Comparison of ENCODE assay signal across 7 mouse cellular contexts in genomic region chr2:170343819-170344317, GRCm38 (mm10).
DNase-seq lines count a peak whose midpoint lies in the region; ATAC-seq and TF ChIP-seq lines count a peak whose summit lies in the region.

No protein-coding gene starts in this region.

- 50% methylated on average over 10 of the region's 10 CpGs for WGBS in neural tube, embryonic 11.5 days
- 30% methylated on average over 10 of the region's 10 CpGs for WGBS in forebrain, postnatal 0 days
- WGBS in lung, embryonic 15.5 days = 24% methylated on average over 10 of the region's 10 CpGs

- peaks cover 18% of the 10 kb centered on the region for H3K4me1 ChIP-seq in neural tube, embryonic 11.5 days (ENCODE audit: control insufficient read depth, insufficient read depth, low read length)
- no peaks in the 10 kb centered on the region; the same call in 1 of the 2 replicates for H3K4me1 ChIP-seq in forebrain, postnatal 0 days (ENCODE audit: insufficient read depth)
- peaks cover 49% of the 10 kb centered on the region for H3K4me1 ChIP-seq in lung, embryonic 15.5 days

- H3K9me3 ChIP-seq in neural tube, embryonic 11.5 days (ENCODE audit: control insufficient read depth, low read length) = no peaks in the 10 kb centered on the region
- H3K9me3 ChIP-seq in forebrain, postnatal 0 days (ENCODE audit: low read length) = no peaks in the 10 kb centered on the region
- no peaks in the 10 kb centered on the region for H3K9me3 ChIP-seq in lung, embryonic 15.5 days

- ATAC-seq in neural tube, embryonic 11.5 days (ENCODE audit: insufficient read depth, low FRiP score, low TSS enrichment) = no peak
- peak; percentile 72 for ATAC-seq in forebrain, postnatal 0 days
- no peak; the same call in 1 of the 2 replicates for ATAC-seq in lung, embryonic 15.5 days (ENCODE audit: borderline replicate concordance, extremely low read depth, low FRiP score, low TSS enrichment)

- H3K9ac ChIP-seq in neural tube, embryonic 11.5 days (ENCODE audit: low read length) = 0 out of 2 replicates have a peak overlapping the region, but pooled peaks have one; percentile 6
- H3K9ac ChIP-seq in forebrain, postnatal 0 days = no peak overlapping the region
- H3K9ac ChIP-seq in lung, embryonic 15.5 days = no peak overlapping the region

- no peaks in the 10 kb centered on the region for H3K36me3 ChIP-seq in neural tube, embryonic 11.5 days (ENCODE audit: control insufficient read depth, insufficient read depth, low read length)
- H3K36me3 ChIP-seq in forebrain, postnatal 0 days (ENCODE audit: insufficient read depth) = no peaks in the 10 kb centered on the region
- H3K36me3 ChIP-seq in lung, embryonic 15.5 days = no peaks in the 10 kb centered on the region

- H3K27me3 ChIP-seq in neural tube, embryonic 11.5 days (ENCODE audit: control insufficient read depth, insufficient read depth, low read length) = no peaks in the 10 kb centered on the region
- H3K27me3 ChIP-seq in forebrain, postnatal 0 days (ENCODE audit: insufficient read depth, low read length) = no peaks in the 10 kb centered on the region
- H3K27me3 ChIP-seq in lung, embryonic 15.5 days = no peaks in the 10 kb centered on the region

- H3K4me2 ChIP-seq in neural tube, embryonic 11.5 days (ENCODE audit: low read depth) = no peak overlapping the region
- no peak overlapping the region for H3K4me2 ChIP-seq in forebrain, postnatal 0 days (ENCODE audit: low read depth)
- H3K4me2 ChIP-seq in lung, embryonic 15.5 days = peak overlapping the region; percentile 12; the same call in 1 of the 2 replicates

- DNase-seq in neural tube, embryonic 11.5 days (ENCODE audit: low spot score) = no peak
- no peak for DNase-seq in neural tube, embryonic 10.5 days (ENCODE audit: extremely low spot score, low spot score)
- DNase-seq in forebrain, postnatal 0 days = peak; percentile 30
- DNase-seq in thymus, postnatal 4 days = peak; percentile 62
- DNase-seq in B cell, adult 2 months = no peak
- DNase-seq in kidney, adult 18-20 months = no peak

- no peak for TF ChIP-seq CTCF in forebrain, postnatal 0 days (IDR thresholded peaks at IDR 0.05; ENCODE audit: low read depth)

- peak overlapping the region; percentile 60; the same call in 1 of the 2 replicates for H3K27ac ChIP-seq in neural tube, embryonic 11.5 days (ENCODE audit: low read depth, low read length)
- peak overlapping the region; percentile 54 for H3K27ac ChIP-seq in forebrain, postnatal 0 days (ENCODE audit: low read depth, low read length)
- H3K27ac ChIP-seq in lung, embryonic 15.5 days = peak overlapping the region; percentile 77

- no peak overlapping the region for H3K4me3 ChIP-seq in neural tube, embryonic 11.5 days (ENCODE audit: low read depth, low read length)
- no peak overlapping the region for H3K4me3 ChIP-seq in forebrain, postnatal 0 days (ENCODE audit: low read depth, low read length)
- H3K4me3 ChIP-seq in lung, embryonic 15.5 days = no peak overlapping the region

Comparison
In these comparisons a context has a peak if more than half of its experiments do, and no peak if none do; other contexts are left out.
1. DNase-seq: peak in forebrain, postnatal 0 days (single experiment) and thymus, postnatal 4 days (single experiment); none in neural tube, embryonic 11.5 days (single experiment), neural tube, embryonic 10.5 days (single experiment), B cell, adult 2 months (0 of 2) and kidney, adult 18-20 months (single experiment).
2. Peak in every context shown above with its lines, with median percentiles within 50 percentile points of each other: H3K27ac ChIP-seq.